Mouse (Mus musculus): ENCODE data around the gene Ank2. TPM values are rescaled to one million over a fixed set of nuclear protein-coding genes. Genes with fewer than 3 reads are reported as not detected.
"Not testable (repeated sequence)": the region's sequence is repeated elsewhere in the genome, so short reads cannot be mapped to it uniquely, and the experiment has no call there.

Gene Ank2
- polyA plus RNA-seq, 1 experiment from 2014 or later, result 25.8 TPM

DNA sequence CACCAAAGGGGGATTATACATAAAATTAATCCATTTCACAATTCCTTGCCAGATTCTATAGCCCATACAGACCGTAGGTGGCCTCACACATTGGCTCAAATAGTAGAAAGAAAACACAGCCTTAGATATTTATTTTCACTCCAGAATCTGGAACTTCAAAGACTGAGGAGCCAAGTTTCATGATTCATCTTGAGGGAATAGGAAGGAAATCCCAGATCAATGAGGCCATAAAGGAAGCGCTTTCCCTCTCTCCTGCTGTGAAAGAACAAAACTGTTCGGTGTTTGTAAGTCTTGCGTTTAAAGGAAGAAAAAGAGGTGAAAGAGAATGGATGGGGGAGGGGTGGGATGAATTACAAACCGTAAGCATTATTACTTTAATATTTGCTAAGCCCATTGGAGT is 137.8 kb downstream of the Ank2 start:
- no peak for DNase-seq (ENCODE audit: low spot score)
- Histone ChIP-seq H3K27me3 (ENCODE audit: insufficient read depth, poor library complexity, severe bottlenecking) (no peaks in the 10 kb centered on the region), H3K36me3 (no peaks in the 10 kb centered on the region), H3K9me3 (no peaks in the 10 kb centered on the region), H3K4me3 (no peak overlapping the region), H3K27ac (no peak overlapping the region), H3K4me1 (no peaks in the 10 kb centered on the region)
- WGBS, result 72% methylated on average over 5 of the region's 5 CpGs

DNA sequence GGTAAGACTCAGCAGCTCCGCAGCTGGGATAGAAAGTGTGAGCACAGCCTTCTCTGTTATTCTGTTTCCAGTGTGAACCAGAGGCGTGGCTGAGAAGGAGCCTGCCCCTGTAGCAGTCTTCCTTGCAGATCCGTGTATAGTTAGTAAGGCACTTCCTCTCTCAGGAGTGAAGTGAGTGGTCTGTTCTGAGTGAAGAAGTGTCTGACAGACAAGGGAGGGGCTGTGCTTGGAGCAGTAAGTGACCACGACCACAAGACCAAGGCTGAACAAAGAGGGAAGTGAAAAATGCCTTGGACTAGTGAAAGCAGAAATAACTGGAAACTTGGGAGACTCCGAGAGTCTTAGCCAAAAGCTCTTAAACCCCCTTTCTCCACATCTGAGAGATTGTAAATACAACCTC is 143.9 kb downstream of the Ank2 start:
- WGBS, result 35% methylated on average over 5 of the region's 5 CpGs
- Histone ChIP-seq H3K27me3 (ENCODE audit: insufficient read depth, poor library complexity, severe bottlenecking) (no peaks in the 10 kb centered on the region), H3K9me3 (no peaks in the 10 kb centered on the region), H3K4me1 (0 out of 2 replicates have a peak, but pooled peaks cover 4% of the 10 kb centered on the region), H3K36me3 (no peaks in the 10 kb centered on the region), H3K4me3 (no peak overlapping the region), H3K27ac (no peak overlapping the region)
- DNase-seq (ENCODE audit: low spot score), result no peak

- H3K27me3 ChIP-seq (ENCODE audit: insufficient read depth, poor library complexity, severe bottlenecking), result no peaks in the 10 kb centered on the region
- H3K4me3 ChIP-seq, result no peak overlapping the region
- no peak for DNase-seq (ENCODE audit: low spot score)
- no peak overlapping the region for H3K27ac ChIP-seq
- no peaks in the 10 kb centered on the region for H3K36me3 ChIP-seq
- no peaks in the 10 kb centered on the region for H3K9me3 ChIP-seq
- WGBS, result 83% methylated on average over 9 of the region's 9 CpGs
- 0 out of 2 replicates have a peak, but pooled peaks cover 4% of the 10 kb centered on the region for H3K4me1 ChIP-seq
Observed at GRCm38 (mm10) chr3:127350602-127351362, 148.4 kb downstream of the Ank2 start.

- no peak overlapping the region for H3K4me3 ChIP-seq
- DNase-seq (ENCODE audit: low spot score), result no peak
- H3K27me3 ChIP-seq (ENCODE audit: insufficient read depth, poor library complexity, severe bottlenecking), result no peaks in the 10 kb centered on the region
- 76% methylated on average over 7 of the region's 7 CpGs for WGBS
- no peaks in the 10 kb centered on the region for H3K9me3 ChIP-seq
- no peaks in the 10 kb centered on the region for H3K4me1 ChIP-seq
- no peak overlapping the region for H3K27ac ChIP-seq
- no peaks in the 10 kb centered on the region for H3K36me3 ChIP-seq
Observed at GRCm38 (mm10) chr3:127348926-127349325, 150.2 kb downstream of the Ank2 start.

GRCm38 (mm10) chr3:127345860-127346459 is 153.2 kb downstream of the Ank2 start:
- Histone ChIP-seq H3K27ac (no peak overlapping the region), H3K27me3 (ENCODE audit: insufficient read depth, poor library complexity, severe bottlenecking) (no peaks in the 10 kb centered on the region), H3K36me3 (no peaks in the 10 kb centered on the region), H3K9me3 (no peaks in the 10 kb centered on the region), H3K4me3 (no peak overlapping the region), H3K4me1 (no peaks in the 10 kb centered on the region)
- 79% methylated on average over 8 of the region's 8 CpGs for WGBS
- no peak for DNase-seq (ENCODE audit: low spot score)

- Histone ChIP-seq H3K9me3 (no peaks in the 10 kb centered on the region), H3K27me3 (ENCODE audit: insufficient read depth, poor library complexity, severe bottlenecking) (no peaks in the 10 kb centered on the region), H3K4me1 (no peaks in the 10 kb centered on the region), H3K4me3 (no peak overlapping the region), H3K36me3 (no peaks in the 10 kb centered on the region), H3K27ac (no peak overlapping the region)
- 73% methylated on average over 2 of the region's 2 CpGs for WGBS
- no peak for DNase-seq (ENCODE audit: low spot score)
Observed at GRCm38 (mm10) chr3:127341300-127341699, 157.8 kb downstream of the Ank2 start.

DNA sequence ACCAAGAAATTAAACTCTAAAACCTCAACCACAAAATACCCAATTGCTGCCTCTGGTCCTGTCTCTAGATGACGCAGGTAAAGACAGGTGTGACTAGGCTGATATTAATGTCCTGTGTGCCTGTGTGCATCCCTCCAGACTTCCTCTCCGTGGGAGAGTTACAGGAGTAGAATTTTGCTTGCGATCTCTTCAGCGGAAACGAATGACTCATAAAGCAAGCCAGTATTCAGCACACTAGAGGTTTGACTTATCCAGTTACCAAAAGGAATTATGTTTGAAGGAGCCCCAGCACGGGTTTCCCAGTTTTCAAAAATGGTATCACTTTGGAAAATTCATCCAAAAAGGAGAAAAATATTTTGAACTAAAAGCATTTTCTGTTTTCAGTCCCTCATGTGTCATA is 164.3 kb downstream of the Ank2 start:
- WGBS, result 87% methylated on average over 6 of the region's 6 CpGs
- DNase-seq (ENCODE audit: low spot score), result no peak
- no peaks in the 10 kb centered on the region for H3K27me3 ChIP-seq (ENCODE audit: insufficient read depth, poor library complexity, severe bottlenecking)

DNA sequence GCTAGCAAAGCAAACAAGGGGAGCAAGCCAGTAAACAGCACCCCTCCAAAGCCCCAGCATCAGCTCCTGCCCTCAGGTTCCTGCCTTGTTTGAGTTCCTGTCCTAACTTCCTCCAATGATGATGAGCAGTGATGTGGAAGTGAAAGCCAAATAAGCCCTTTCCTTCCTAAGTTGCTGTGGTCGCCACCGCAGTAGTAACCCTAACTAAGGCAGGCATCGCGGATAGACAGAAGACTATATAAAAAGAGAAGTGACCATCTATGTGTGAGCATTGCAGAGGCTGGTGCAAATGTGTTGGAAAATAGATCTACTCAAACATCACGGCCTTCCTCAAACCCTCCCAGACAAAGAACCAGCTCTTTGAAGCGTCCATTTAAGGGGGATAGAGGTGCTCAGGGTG is 167.6 kb downstream of the Ank2 start:
- Histone ChIP-seq H3K4me3 (no peak overlapping the region), H3K4me1 (no peaks in the 10 kb centered on the region), H3K36me3 (no peaks in the 10 kb centered on the region), H3K27me3 (ENCODE audit: insufficient read depth, poor library complexity, severe bottlenecking) (no peaks in the 10 kb centered on the region), H3K9me3 (no peaks in the 10 kb centered on the region), H3K27ac (no peak overlapping the region)
- WGBS, result 85% methylated on average over 6 of the region's 6 CpGs
- DNase-seq (ENCODE audit: low spot score), result no peak

More for the DNA sequence above, 164.3 kb downstream of the Ank2 start:
- Histone ChIP-seq H3K4me3 (no peak overlapping the region), H3K4me1 (no peaks in the 10 kb centered on the region), H3K36me3 (no peaks in the 10 kb centered on the region), H3K9me3 (no peaks in the 10 kb centered on the region), H3K27ac (no peak overlapping the region)

GRCm38 (mm10) chr3:127326355-127326754 is 172.8 kb downstream of the Ank2 start:
- Histone ChIP-seq H3K4me3 (no peak overlapping the region), H3K9me3 (no peaks in the 10 kb centered on the region), H3K4me1 (no peaks in the 10 kb centered on the region), H3K27me3 (ENCODE audit: insufficient read depth, poor library complexity, severe bottlenecking) (no peaks in the 10 kb centered on the region), H3K36me3 (no peaks in the 10 kb centered on the region), H3K27ac (no peak overlapping the region)
- WGBS, result 82% methylated on average over 8 of the region's 8 CpGs
- no peak for DNase-seq (ENCODE audit: low spot score)

GRCm38 (mm10) chr3:127322870-127323269 is 176.3 kb downstream of the Ank2 start:
- H3K27me3 ChIP-seq (ENCODE audit: insufficient read depth, poor library complexity, severe bottlenecking), result no peaks in the 10 kb centered on the region
- no peaks in the 10 kb centered on the region for H3K4me1 ChIP-seq
- H3K9me3 ChIP-seq, result no peaks in the 10 kb centered on the region
- H3K36me3 ChIP-seq, result no peaks in the 10 kb centered on the region
- no peak overlapping the region for H3K4me3 ChIP-seq
- H3K27ac ChIP-seq, result no peak overlapping the region
- DNase-seq (ENCODE audit: low spot score), result no peak

DNA sequence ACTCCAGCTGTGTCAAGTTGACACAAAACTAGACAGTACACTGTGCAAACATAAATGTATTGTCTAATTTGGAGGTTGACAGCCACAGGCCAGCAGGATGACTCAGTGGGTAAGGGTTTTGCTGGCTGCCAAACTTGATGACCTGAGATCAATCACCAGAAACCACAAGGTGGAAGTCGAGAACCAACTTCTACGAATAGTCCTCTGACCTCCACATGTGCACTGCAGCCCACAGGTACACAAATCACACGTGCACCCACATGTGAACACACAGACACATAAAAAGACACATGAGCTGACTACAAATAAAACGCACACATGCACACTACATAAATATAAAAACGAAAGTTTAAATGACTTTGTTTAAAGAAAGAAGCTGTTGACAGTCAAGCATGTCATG is 177.5 kb downstream of the Ank2 start:
- H3K27ac ChIP-seq, result no peak overlapping the region
- H3K36me3 ChIP-seq, result no peaks in the 10 kb centered on the region
- H3K27me3 ChIP-seq (ENCODE audit: insufficient read depth, poor library complexity, severe bottlenecking), result no peaks in the 10 kb centered on the region
- 80% methylated on average over 5 of the region's 5 CpGs for WGBS
- no peaks in the 10 kb centered on the region for H3K9me3 ChIP-seq
- no peak overlapping the region for H3K4me3 ChIP-seq
- no peak for DNase-seq (ENCODE audit: low spot score)
- H3K4me1 ChIP-seq, result no peaks in the 10 kb centered on the region

DNA sequence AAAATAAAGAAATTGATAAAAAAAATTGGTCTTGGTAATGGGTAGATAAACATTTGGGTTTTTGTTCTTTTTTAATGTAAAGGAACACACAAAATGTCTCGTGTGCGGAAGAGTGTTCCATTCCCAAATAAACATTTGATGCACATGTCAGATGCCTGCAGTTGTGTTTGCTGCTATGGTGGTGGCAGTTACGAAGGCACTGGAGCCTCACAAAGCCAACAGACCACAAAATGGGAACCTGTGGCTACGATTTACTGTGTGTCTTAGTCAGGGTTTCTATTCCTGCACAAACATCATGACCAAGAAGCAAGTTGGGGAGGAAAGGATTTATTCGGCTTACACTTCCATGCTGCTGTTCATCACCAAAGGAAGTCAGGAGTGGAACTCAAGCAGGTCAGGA is 178.1 kb downstream of the Ank2 start:
- not testable (repeated sequence) for H3K27ac ChIP-seq; H3K4me3 ChIP-seq; DNase-seq (ENCODE audit: low spot score); H3K4me1 ChIP-seq; H3K36me3 ChIP-seq; H3K9me3 ChIP-seq; H3K27me3 ChIP-seq (ENCODE audit: insufficient read depth, poor library complexity, severe bottlenecking)
- WGBS, result 85% methylated on average over 5 of the region's 5 CpGs

DNA sequence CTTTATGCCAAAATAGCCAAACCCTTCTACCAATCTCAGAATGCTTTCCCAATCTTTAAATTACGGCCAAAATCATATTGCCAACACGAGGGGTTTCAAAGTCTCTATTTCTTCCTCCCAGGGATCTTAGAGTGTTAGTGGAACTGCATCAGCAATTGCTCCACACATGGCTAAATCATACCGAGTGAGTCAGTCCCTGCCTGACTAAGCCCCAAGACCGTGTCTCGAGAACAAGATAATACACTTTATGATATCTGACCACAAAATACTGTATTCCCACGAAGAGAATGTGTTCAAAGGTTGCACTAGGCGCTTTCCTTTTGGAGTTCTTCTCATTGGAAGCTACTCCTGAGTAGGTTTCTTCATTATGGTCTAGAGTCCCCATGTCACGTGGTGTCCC is 178.8 kb downstream of the Ank2 start:
- H3K27ac ChIP-seq, result no peak overlapping the region
- no peaks in the 10 kb centered on the region for H3K4me1 ChIP-seq
- 76% methylated on average over 8 of the region's 8 CpGs for WGBS
- H3K4me3 ChIP-seq, result no peak overlapping the region
- H3K9me3 ChIP-seq, result no peaks in the 10 kb centered on the region
- H3K36me3 ChIP-seq, result no peaks in the 10 kb centered on the region
- H3K27me3 ChIP-seq (ENCODE audit: insufficient read depth, poor library complexity, severe bottlenecking), result no peaks in the 10 kb centered on the region
- no peak for DNase-seq (ENCODE audit: low spot score)

- Histone ChIP-seq H3K27me3 (ENCODE audit: insufficient read depth, poor library complexity, severe bottlenecking) (no peaks in the 10 kb centered on the region), H3K4me3 (no peak overlapping the region), H3K4me1 (no peaks in the 10 kb centered on the region), H3K36me3 (no peaks in the 10 kb centered on the region), H3K9me3 (no peaks in the 10 kb centered on the region), H3K27ac (no peak overlapping the region)
- no peak for DNase-seq (ENCODE audit: low spot score)
- WGBS, result 87% methylated on average over 6 of the region's 6 CpGs
Observed at GRCm38 (mm10) chr3:127317641-127318040, 181.5 kb downstream of the Ank2 start.

All from heart, embryonic 10.5 days (tissue).